Mouse (Mus musculus): ENCODE measurements at regions not wholly inside any gene's neighbourhood (a gene's known extent, or its start where the extent isn't known, plus 50 kb on each side); places are given as distances from the start of the nearest gene placed in this dataset.

- Histone ChIP-seq H3K36me3 (ENCODE audit: insufficient read depth, low read length) (no peaks in the 10 kb centered on the region), H3K27ac (ENCODE audit: low read depth, low read length) (no peak overlapping the region), H3K4me2 (ENCODE audit: low read depth, low read length, poor library complexity, severe bottlenecking) (no peak overlapping the region), H3K4me3 (ENCODE audit: low read depth, low read length) (no peak overlapping the region), H3K27me3 (ENCODE audit: insufficient read depth, low read length) (no peaks in the 10 kb centered on the region), H3K9me3 (ENCODE audit: low read length) (no peaks in the 10 kb centered on the region), H3K9ac (replicated peaks; ENCODE audit: low read length, poor library complexity, severe bottlenecking) (no peak overlapping the region), H3K4me1 (ENCODE audit: insufficient read depth, low read length) (no peaks in the 10 kb centered on the region)
- DNase-seq (ENCODE audit: low spot score) (no peak), ATAC-seq (ENCODE audit: low FRiP score) (no peak)
- peak; percentile 63 for TF ChIP-seq CTCF (IDR thresholded peaks at IDR 0.05)
- 86% methylated on average over 1 of the region's 1 CpGs for WGBS
These were observed 884.7 kb downstream of the Gm597 start for GRCm38 (mm10) chr1:27895333-27895732.

GRCm38 (mm10) chr1:27883771-27884170, 896.3 kb downstream of the Gm597 start:
- no peak for ATAC-seq (ENCODE audit: low FRiP score)
- no peak overlapping the region for H3K4me2 ChIP-seq (ENCODE audit: low read depth, low read length, poor library complexity, severe bottlenecking)
- H3K9ac ChIP-seq (replicated peaks; ENCODE audit: low read length, poor library complexity, severe bottlenecking): no peak overlapping the region
- no peaks in the 10 kb centered on the region for H3K4me1 ChIP-seq (ENCODE audit: insufficient read depth, low read length)
- no peak for TF ChIP-seq CTCF (IDR thresholded peaks at IDR 0.05)
- no peaks in the 10 kb centered on the region for H3K27me3 ChIP-seq (ENCODE audit: insufficient read depth, low read length)
- H3K9me3 ChIP-seq (ENCODE audit: low read length): no peaks in the 10 kb centered on the region
- H3K36me3 ChIP-seq (ENCODE audit: insufficient read depth, low read length): no peaks in the 10 kb centered on the region
- DNase-seq (ENCODE audit: low spot score): no peak
- H3K4me3 ChIP-seq (ENCODE audit: low read depth, low read length): no peak overlapping the region
- no peak overlapping the region for H3K27ac ChIP-seq (ENCODE audit: low read depth, low read length)

Data from midbrain, postnatal 0 days (tissue).